Mouse (Mus musculus) MN1 (cell line): Measurements from ENCODE around the gene Tnik.
A peak's percentile ranks its signal among the peaks of the same experiment; 100 is the strongest.

ENCODE experiments used
- DNase-seq: peaks from one replicate; pipeline ENCODE4 v3.0.0-alpha.2; 2016; ENCODE audit warnings: low spot score

The Tnik gene

GRCm38 (mm10) chr3:28350147-28350801 is 87.3 kb downstream of the Tnik start:
- DNase-seq, result no peak

DNA sequence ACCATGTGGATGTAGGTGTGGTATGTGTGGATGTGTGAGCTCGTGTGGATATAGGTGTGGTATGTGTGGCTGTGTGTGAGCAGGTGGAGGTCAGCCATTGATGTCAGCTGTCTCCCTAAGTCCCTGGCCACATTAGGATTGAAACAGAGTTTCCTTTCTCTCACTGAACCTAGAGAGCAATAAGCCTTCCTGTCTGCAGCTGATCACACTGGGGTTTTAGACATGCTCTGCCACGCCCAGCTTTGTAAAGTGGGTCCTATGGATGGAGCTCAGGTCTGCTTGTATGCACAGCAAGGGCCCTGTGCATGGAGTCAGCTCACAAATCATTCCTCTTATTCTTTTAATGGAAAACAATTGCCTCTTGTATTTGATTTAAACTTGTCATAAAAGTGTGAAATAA is 95.4 kb downstream of the Tnik start:
- DNase-seq, result no peak

- DNase-seq, result no peak
Measured at GRCm38 (mm10) chr3:28359138-28359537, 96.1 kb downstream of the Tnik start.

- DNase-seq, result no peak
Measured at GRCm38 (mm10) chr3:28361056-28361455, 98.0 kb downstream of the Tnik start.

DNA sequence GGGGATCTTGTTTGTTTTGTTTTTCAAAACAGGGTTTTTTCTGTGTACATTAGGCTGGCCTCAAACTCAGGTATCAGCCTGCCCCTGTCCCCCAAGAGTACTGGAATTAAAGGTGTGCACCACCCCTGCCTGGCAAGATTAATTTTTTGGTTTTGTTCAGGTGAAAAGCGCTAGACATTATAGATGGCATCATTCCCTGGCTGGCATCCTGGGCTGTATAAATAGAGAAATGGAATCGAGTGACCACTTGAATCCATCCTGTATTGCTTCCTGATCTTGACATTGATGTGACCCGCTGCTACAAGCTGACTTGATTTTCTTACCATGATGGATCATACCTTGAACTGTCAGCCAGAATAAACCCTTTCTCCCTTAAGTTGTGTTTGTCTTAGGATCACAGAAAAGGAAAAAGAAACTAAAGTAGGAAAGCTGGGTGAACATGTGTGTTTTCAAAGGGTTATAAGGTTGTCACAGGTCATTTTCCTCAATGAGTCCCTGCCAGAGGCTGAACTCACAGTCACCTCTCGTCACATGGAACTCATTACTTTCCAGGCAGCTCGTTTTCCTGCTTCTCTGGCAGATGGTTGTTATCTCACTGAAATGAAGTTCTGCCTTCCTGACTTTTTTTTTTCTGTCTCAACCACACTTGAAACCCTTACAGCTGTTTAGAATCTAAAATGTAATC is 100.6 kb downstream of the Tnik start:
- DNase-seq, result no peak

- no peak for DNase-seq
Measured at GRCm38 (mm10) chr3:28368746-28369145, 105.7 kb downstream of the Tnik start.

- no peak for DNase-seq
Measured at GRCm38 (mm10) chr3:28369266-28369665, 106.3 kb downstream of the Tnik start.

DNA sequence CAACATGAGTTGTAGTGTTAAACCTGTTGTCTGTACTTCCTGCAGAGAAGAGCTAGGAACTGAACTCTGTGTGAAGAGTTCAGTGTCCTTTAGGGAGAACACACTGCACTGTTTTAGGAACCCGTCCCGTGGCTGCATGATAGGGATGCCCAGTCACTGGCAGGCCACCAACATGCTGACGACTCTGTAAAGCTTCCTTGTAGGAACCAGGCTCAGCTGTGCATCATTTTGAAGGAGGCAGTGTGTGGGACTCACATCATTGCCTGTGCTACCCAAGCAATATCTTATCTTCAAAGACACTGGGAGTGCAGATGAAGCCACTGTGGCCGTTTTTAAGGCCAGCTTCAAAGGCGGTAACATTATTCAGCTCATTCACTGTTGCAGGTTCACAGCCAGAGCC is 106.7 kb downstream of the Tnik start:
- DNase-seq, result no peak

GRCm38 (mm10) chr3:28371583-28371982 is 108.6 kb downstream of the Tnik start:
- DNase-seq, result no peak

GRCm38 (mm10) chr3:28372459-28372858 is 109.4 kb downstream of the Tnik start:
- no peak for DNase-seq

- DNase-seq, result no peak
Measured at GRCm38 (mm10) chr3:28374738-28375510, 111.9 kb downstream of the Tnik start.

DNA sequence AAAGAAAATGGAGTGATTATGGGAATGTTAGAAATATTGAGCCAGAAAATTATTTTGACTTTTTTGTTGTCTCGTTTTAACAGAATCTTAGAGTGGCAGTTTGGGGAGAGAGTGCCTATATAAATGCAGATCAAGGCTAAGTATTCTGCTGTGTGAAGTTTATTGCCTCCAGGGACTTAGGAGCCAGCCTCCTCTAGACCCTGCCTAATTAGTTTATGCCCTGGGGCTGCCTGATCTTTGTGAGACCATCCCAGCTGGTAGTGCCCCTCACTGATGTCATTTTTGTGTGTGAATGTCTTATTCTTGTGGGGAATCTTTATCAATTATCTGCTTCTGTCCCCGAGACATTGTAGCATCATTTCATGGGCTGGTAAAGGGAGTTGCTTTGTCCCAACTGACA is 117.2 kb downstream of the Tnik start:
- no peak for DNase-seq

DNA sequence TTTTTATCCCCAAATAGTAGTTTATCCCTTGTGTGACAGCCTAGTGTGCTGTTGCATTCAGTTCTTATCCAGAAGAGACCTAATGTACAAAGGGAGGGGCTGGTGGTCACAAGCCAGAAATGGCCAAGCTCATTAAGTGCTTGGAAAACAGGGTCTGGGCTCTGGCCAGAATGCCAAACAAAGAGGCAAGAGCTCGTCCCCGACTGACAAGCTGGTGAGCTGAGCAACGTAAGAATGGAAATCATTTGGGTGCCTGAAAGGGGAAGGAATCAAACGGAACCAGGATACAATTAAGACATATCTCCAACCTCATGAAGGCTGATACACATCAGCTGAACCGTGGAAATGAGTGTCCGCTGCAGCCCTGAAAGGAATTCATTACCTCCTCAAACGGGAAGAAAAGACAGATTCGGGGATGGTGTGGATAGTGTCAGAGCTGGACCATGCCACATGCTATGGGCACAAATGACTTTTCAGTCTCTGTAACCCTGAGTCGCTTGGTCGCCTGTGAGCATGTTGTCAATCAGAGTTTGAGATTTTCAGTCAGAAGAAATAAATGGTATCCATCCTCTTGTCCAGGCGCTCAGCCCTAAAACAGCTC is 120.6 kb downstream of the Tnik start:
- peak; percentile 64 for DNase-seq

DNA sequence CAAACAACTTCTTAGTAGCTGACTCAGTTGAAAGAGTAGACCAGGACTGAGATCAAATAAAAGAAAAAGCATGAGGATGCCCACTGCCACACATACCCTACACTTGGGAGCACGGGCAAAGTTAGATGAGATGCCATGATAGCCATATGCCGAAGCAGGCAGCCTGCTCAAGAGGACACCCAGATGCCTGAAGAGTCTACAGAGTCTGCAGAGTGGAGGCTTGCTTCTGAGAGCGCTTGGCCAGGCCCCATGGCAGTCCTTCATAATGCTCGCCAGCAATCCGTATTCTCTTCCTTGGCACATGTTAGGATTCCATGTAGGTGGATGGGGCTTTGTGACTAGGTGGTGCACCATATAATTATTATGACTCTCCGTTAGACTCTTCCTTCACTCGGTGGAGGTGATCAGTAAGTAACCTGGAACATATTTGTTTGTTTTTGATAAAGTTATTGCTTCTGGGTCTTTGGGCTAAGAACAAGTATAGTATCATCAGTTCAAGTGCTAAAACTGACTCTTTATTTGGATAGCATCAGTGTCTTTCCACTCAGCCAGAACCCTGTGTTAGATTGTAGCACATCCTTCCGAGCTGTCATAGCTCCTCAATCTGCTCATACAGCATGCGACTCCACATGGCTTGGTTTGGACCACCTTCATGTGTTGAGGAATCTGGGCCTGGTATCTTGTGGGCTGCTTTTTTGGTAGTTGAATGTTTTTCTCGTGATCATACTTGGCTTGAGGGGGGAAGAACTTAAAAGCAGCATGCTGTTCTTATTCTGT is 122.4 kb downstream of the Tnik start:
- no peak for DNase-seq

GRCm38 (mm10) chr3:28388540-28388939 is 125.5 kb downstream of the Tnik start:
- no peak for DNase-seq

DNA sequence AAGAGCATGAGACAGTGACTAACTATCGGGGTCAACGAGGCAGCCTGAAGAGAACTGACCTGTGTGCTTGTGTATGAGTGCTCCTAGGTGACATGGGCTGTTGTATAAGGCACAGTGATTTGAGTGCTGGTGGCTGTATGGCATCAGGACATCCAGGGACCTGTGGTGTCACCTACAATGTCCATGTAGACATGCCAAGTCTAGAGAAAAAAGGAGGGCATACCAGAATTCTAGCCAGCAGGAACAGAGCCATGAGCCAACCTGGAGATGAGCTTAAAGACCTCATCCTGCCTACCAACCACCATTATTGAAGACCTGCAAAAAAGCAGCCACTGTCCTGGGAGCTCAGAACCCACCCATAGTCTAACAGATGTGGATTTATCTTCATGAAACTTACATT is 127.2 kb downstream of the Tnik start:
- no peak for DNase-seq

GRCm38 (mm10) chr3:28392542-28392941 is 129.5 kb downstream of the Tnik start:
- no peak for DNase-seq

GRCm38 (mm10) chr3:28398781-28399180 is 135.8 kb downstream of the Tnik start:
- DNase-seq, result no peak

DNA sequence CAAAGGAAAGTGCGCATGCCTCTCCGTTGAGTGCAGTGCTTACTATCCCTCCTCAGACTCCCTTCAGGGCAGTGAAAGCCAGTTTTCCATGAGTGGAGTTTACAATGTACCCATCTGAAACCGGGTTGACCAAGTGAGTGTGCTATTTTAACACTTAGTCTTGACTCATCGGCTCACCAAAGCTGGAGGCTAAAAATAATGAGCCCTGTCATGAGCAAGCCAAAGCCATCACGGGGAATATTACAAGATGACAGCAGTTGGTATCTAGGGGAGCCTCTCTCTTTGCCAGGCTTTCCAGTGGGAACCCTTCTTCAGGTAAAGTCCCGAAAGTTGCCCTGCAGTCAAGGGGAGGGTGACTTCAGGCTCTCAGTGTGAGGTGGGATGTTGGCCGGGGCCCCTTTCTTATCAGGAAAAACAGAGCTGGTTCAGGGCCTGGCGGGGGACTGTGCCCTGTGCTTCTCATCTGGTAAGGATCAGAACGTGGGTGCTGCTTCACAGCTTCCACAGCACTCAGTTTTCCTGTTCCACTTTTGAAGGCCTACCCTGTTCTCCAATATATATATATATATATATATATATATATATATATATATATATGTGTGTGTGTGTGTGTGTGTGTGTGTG is 136.7 kb downstream of the Tnik start:
- DNase-seq, result no peak

DNA sequence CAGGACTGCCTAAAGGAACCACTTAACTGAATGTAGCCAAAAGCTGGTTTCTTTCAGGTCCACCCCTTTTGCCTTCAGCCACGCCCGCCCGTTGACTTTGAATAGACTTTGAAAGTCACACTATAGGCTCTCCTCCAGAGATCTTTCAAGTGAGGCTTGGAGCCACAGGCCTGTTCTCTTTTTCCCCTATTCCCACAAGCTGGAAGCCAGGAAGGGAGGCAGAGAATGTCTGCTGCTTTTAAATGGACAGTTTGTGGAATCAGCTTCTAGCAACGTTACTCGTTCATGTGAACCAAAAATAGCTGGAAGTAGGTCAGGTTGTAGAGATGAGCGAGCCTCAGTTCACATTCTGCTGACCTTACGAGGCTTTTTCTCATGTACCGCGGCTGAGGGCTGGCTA is 138.3 kb downstream of the Tnik start:
- no peak for DNase-seq

DNA sequence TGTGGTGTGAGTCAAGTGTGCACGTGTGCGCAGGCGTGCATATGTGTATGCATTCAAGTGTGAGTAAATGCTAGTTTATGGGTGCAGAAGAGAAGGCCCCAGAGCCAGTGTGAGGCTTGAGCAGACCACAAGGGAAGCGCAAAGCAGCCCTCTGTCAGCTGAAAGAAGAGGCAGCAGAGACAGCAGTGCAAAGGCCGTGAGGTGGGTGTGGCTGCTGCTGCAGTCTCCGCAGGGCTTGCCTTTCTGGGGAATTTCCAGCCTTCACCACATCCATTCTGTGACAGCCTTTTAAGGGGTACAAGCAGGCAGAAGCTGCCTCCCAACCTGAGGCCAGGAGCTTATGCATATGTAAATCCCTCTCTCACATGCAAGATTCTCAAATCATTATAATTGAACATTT is 139.2 kb downstream of the Tnik start:
- DNase-seq, result no peak

GRCm38 (mm10) chr3:28405391-28405790 is 142.4 kb downstream of the Tnik start:
- DNase-seq, result no peak
